Mouse (Mus musculus) 416B (cell line): ENCODE data around the gene Abcb8.

Experiments
- DNase-seq: peaks from one replicate; pipeline ENCODE4 v3.0.0; 2011; ENCODE audit warnings: low read depth

Abcb8 gene

GRCm38 (mm10) chr5:24455076-24455475 is 61.6 kb downstream of the Abcb8 start:
- DNase-seq = no peak

GRCm38 (mm10) chr5:24455613-24456012 is 62.1 kb downstream of the Abcb8 start:
- no peak for DNase-seq
